Mouse (Mus musculus) liver, postnatal 0 days (tissue): ENCODE measurements around the gene Filip1.

Source experiments
- CTCF ChIP-seq: sonication (generic); IDR thresholded peaks from 2 replicates; pipeline ENCODE4 v1.5.1; 2016; ENCODE audit warnings: antibody characterized with exemption, low read depth
- EP300 ChIP-seq: IDR thresholded peaks from 2 replicates; pipeline ENCODE4 v1.6.1; 2016; ENCODE audit warnings: antibody characterized with exemption, low read depth, mild to moderate bottlenecking

GRCm38 (mm10) chr9:79979274-79979673, 33.4 kb downstream of the Filip1 start:
- TF ChIP-seq CTCF (no peak), EP300 (no peak)
